Mouse (Mus musculus) E14TG2a.4 (cell line): ENCODE measurements at regions not wholly inside any gene's neighbourhood (a gene's known extent, or its start where the extent isn't known, plus 50 kb on each side); places are given as distances from the start of the nearest gene placed in this dataset.

ENCODE experiments used
- H3K27me3 ChIP-seq: 2 replicates; pipeline ENCODE4 v1.6.1; 2014; ENCODE audit warnings: low read length, control low read depth; ENCODE audit not compliant: insufficient read depth
- H3K36me3 ChIP-seq: 2 replicates; pipeline ENCODE4 v1.6.1; 2014; ENCODE audit warnings: low read length, control low read depth; ENCODE audit not compliant: insufficient read depth
- H3K4me1 ChIP-seq: replicated peaks from 2 replicates; pipeline ENCODE4 v1.6.1; 2014; ENCODE audit warnings: low read depth, low read length, control low read depth
- H3K4me3 ChIP-seq: replicated peaks from 2 replicates; pipeline ENCODE4 v1.5.1; 2014; ENCODE audit warnings: mild to moderate bottlenecking, low read length
- H3K9me3 ChIP-seq: 2 replicates; pipeline ENCODE4 v1.6.1; 2014; ENCODE audit warnings: low read length, control low read depth
- CTCF ChIP-seq: conservative IDR thresholded peaks from 2 replicates; pipeline ENCODE4 v1.5.1; 2014; ENCODE audit warnings: low read length
- NANOG ChIP-seq: IDR thresholded peaks from 2 replicates; pipeline ENCODE4 v1.6.1; 2014; ENCODE audit warnings: borderline replicate concordance, low read length, mixed read lengths
- POU5F1 ChIP-seq: IDR thresholded peaks from 2 replicates; pipeline ENCODE4 v1.6.1; 2014; ENCODE audit warnings: low read length, borderline replicate concordance

DNA sequence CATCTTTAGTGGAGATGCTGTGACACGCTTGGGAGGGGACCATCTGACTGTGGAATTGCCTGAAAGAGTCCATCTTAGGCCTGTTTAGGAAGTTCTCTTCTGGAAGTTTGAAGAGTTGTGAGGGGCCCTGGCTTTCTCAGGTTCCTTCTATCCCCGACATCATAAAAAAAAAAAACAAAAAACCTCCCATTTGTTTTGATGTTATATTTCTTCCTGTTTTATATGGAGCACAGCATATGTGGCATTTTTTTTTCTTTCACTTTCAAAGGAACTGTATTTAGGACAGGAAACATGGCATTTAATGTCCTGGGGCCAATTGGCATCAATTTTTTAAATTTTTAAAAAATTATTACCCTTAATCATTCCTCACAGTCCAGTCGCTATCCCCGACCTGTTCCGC, 168.6 kb upstream of the Dmrta1 start:
- Histone ChIP-seq H3K27me3 (no peaks in the 10 kb centered on the region), H3K4me1 (no peaks in the 10 kb centered on the region), H3K36me3 (no peaks in the 10 kb centered on the region), H3K9me3 (no peaks in the 10 kb centered on the region), H3K4me3 (no peak overlapping the region)
- TF ChIP-seq POU5F1 (no peak), CTCF (no peak), NANOG (no peak)

DNA sequence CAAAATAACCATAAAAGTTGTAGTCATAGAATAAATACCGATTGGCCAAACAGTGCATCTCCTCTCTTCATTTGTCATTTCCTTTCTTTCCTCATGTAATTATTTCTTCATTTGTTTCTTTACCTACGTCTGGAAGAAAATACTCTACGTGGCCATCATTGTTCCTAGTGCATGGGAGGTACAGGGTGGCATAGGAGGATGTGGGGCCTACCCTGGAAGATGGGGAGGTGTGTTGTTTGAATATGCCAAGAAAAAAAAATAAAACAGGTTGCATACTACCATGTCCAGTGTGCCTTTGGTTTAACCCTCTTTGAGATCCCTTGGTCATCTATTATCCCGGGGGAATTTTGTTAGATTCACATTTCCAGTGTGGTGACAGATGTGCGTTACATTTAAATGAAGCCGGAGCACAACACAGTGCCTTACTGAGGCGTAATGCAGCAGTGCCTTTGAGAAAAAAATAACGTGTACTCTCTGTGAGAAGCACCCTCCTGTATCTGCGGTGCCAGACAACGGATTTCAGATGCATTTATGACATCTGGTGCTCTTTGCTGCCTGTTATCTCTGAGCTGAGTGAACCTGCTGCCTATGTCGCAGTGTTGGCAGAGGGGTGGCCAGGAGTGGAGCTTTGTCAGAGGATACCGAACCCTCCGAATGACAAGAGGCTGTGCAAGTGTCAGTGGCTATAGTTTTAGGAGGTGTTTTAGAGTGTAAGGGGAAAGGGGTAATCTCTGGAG, 169.4 kb upstream of the Dmrta1 start:
- TF ChIP-seq CTCF (no peak), POU5F1 (no peak), NANOG (no peak)
- no peaks in the 10 kb centered on the region for H3K4me1 ChIP-seq
- H3K4me3 ChIP-seq, result no peak overlapping the region
- no peaks in the 10 kb centered on the region for H3K9me3 ChIP-seq
- no peaks in the 10 kb centered on the region for H3K36me3 ChIP-seq
- no peaks in the 10 kb centered on the region for H3K27me3 ChIP-seq

DNA sequence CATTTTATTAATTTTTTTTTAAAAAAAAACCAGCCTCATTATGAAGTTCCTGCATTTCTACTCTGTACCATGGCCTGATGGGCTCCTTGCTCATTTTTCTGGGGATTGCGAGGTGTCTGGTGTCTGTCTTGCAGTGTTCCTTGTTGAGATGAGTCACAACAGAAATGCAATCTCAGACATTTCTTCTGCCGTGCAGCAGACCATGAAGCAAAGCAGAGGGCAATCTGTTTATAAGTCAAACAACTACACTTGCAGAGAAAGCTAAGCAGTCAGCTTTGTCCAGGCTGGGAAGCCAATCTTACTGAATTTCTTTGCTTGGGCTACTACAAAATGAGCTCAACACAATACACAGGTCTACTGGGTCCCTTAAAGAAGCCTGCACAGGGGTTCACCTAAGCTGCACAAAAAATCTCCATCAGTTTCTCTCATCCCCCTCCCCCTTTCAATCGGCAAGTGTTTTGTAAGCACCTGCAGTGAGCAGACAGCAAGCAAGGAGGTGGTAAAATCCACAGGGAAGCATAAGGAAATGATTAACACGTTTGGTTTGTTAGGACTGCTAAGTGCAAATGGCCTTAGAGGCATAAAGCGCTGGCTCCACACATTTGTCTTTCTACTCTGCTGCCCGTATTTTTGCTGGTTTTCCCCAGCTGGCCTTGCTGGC, 171.0 kb upstream of the Dmrta1 start:
- Histone ChIP-seq H3K36me3 (no peaks in the 10 kb centered on the region), H3K4me3 (no peak overlapping the region), H3K27me3 (no peaks in the 10 kb centered on the region), H3K9me3 (no peaks in the 10 kb centered on the region), H3K4me1 (no peaks in the 10 kb centered on the region)
- no peak for TF ChIP-seq CTCF
- TF ChIP-seq NANOG, result no peak
- no peak for TF ChIP-seq POU5F1

DNA sequence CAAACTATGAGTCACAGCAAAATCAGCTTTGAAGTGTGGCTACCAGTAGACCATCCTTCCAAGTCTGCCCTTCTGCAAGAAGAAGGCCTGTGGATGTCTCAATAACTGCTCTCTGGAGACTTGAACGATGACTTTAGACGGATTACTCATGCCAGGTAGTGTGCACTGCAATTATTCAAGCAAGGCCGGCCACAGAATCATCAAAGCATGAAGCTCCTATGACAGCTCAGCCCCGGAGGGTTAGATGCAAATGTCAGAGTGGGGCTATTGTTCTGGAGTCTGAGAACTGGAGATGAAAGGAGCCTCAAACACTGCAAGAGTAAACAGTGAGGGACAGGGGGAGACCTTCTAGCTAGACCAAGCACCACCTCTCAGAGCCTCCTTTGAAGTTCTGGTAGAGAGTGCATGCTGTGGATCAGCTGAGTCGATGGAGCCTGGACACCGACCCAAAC, 173.8 kb upstream of the Dmrta1 start:
- Histone ChIP-seq H3K4me1 (no peaks in the 10 kb centered on the region), H3K36me3 (no peaks in the 10 kb centered on the region), H3K27me3 (no peaks in the 10 kb centered on the region), H3K9me3 (no peaks in the 10 kb centered on the region), H3K4me3 (no peak overlapping the region)
- TF ChIP-seq CTCF, result no peak
- no peak for TF ChIP-seq NANOG
- TF ChIP-seq POU5F1, result no peak

DNA sequence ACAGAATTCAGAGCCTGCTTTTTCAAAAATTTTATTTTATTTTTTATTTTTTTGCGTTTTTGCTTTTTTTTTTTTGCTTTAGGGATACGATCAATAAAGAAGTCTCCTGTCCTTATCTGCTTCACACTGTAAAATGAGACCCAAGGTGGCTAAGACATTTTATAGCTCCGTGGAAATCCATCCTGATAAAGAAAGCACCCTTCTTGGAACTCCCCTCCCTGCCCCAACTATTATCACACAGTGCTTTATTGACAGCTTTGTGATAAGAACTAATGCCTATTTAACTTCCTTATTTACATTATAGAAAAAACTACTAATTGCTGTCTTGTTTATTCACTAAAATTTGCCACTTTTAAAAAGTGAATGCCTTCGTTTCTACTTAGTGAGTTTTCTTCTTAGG, 179.0 kb upstream of the Dmrta1 start:
- Histone ChIP-seq H3K27me3 (no peaks in the 10 kb centered on the region), H3K4me1 (no peaks in the 10 kb centered on the region), H3K36me3 (no peaks in the 10 kb centered on the region)

DNA sequence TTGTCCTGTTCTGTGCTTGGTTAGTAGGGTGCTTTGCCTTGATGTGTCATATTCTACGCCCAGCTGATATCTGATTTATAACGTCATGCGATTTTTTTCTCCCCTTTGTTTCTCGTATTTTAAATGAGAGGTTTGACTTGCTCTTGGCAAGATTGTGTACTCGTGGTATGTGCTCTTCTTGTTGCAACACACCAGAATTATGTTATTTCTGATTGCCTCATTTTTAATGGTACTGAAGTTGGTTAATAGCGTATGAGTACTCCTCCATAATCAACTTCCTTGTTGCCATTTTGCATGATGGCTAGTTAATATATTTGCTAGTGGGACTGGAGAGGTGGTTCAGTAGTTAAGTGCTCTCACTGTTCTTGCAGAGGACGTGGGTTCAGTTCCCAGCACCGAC, 180.1 kb upstream of the Cdkn2b start:
- H3K27me3 ChIP-seq, result no peaks in the 10 kb centered on the region
- no peak overlapping the region for H3K4me3 ChIP-seq
- peaks cover 17% of the 10 kb centered on the region for H3K9me3 ChIP-seq
- no peak for TF ChIP-seq POU5F1
- no peak for TF ChIP-seq CTCF
- no peak for TF ChIP-seq NANOG
- no peaks in the 10 kb centered on the region for H3K4me1 ChIP-seq
- no peaks in the 10 kb centered on the region for H3K36me3 ChIP-seq

More for the DNA sequence above, 179.0 kb upstream of the Dmrta1 start:
- H3K9me3 ChIP-seq, result peaks cover 17% of the 10 kb centered on the region
- no peak for TF ChIP-seq CTCF
- no peak for TF ChIP-seq NANOG
- no peak for TF ChIP-seq POU5F1
- H3K4me3 ChIP-seq, result no peak overlapping the region

DNA sequence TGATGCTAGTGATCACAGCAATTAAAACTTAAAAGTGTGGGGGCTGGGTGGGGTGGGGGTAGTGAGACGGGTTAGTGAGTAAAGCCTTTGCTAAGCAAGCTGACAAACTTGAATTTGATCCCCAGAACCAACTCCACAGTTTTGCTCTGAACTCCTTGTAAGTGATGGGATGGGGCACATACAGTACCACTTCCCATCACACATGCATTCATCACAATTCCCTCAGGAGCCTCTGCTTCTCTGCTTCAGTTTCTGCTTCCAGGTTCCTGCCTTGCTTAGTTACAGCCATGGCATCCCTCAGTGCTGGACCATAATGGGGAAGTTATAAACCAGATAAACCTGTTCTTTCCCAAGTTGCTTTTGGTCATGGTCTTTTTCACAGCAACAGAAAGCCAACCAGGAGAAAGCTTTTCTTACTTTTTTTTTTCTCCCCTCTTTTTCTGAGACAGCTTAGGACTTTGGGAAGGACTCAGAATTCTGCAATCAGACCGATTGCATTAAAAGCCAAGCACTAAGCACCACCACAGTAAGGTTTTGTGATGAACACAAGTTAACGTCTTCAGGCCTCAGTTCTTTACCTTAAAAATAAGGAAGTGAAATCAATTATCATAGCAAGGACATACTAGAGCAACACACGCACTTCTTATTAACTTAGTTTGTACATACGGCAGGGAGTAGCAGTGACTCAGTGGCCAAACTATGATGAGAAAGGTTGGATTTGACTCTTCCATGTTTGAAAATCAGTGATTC, 176.8 kb upstream of the Cdkn2b start:
- Histone ChIP-seq H3K36me3 (no peaks in the 10 kb centered on the region), H3K9me3 (peaks cover 9% of the 10 kb centered on the region), H3K4me1 (no peaks in the 10 kb centered on the region), H3K4me3 (no peak overlapping the region), H3K27me3 (no peaks in the 10 kb centered on the region)
- TF ChIP-seq POU5F1 (no peak), NANOG (no peak), CTCF (no peak)

DNA sequence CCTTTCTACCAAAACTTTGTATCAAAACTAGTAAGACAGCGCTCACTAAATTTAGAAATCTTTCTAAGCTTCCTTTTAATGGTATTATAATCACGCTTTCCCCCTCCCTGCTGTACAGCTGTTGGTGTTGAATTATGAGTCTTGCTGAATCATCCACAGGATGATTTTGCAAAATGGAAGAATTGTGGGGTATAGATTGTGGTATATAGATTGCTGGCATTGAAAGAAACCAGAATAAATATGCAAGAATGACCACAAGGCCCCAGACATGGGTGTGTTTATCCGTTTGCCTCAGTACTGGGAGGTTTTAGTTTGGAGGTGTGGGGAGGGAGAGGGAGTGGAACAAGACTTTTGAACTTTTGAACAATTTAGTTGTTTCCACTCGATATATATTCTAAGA, 176.1 kb upstream of the Cdkn2b start:
- Histone ChIP-seq H3K27me3 (no peaks in the 10 kb centered on the region), H3K9me3 (peaks cover 4% of the 10 kb centered on the region; the same call in 1 of the 2 replicates), H3K4me1 (no peaks in the 10 kb centered on the region), H3K36me3 (no peaks in the 10 kb centered on the region), H3K4me3 (no peak overlapping the region)
- TF ChIP-seq NANOG (no peak), CTCF (no peak)
